Mouse (Mus musculus) kidney, postnatal 4 days (tissue): Measurements from ENCODE around the gene Gabpb1.

ENCODE experiments used
- DNase-seq, 2 experiments: peaks; one replicate each; pipeline ENCODE4 v3.0.0; 2021; ENCODE audit warnings: mixed read lengths in 2 of 2

Gene Gabpb1

DNA sequence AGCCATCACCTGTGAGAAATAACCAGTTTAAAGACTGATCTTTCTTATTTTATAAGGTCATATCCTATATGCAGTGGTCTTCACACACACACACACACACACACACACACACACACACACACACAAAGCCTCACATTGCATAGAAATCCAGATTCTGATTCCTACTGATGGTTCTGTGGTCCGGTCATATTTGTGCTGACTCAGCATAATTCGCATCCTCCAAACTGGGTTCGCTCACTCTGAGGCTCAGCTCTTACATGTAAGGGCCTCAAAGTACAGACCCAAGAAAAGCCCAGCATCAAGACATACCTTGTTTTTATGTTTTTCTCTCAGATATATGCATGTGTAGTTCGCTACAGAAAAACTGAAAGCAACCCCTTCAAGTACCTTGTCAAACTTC, 84.8 kb downstream of the Gabpb1 start:
- no peak for DNase-seq

DNA sequence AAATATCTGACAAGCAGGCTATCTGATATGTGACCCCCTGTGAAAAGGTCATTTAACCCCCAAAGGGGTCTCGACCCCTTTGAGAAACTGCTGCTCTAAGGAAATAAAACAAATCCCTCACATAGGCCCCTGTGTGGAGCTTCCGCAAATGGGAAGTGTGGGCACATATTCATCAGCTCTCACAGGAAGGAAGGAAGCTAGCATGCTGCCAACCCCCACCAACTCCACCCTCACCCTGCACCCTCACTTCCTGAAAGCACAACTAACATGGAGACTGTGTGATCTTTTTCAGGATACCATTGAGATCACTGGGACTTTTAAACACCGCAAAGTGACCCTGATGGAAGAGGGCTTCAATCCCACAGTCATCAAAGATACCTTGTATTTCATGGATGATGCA, 88.7 kb downstream of the Gabpb1 start:
- no peak for DNase-seq

DNA sequence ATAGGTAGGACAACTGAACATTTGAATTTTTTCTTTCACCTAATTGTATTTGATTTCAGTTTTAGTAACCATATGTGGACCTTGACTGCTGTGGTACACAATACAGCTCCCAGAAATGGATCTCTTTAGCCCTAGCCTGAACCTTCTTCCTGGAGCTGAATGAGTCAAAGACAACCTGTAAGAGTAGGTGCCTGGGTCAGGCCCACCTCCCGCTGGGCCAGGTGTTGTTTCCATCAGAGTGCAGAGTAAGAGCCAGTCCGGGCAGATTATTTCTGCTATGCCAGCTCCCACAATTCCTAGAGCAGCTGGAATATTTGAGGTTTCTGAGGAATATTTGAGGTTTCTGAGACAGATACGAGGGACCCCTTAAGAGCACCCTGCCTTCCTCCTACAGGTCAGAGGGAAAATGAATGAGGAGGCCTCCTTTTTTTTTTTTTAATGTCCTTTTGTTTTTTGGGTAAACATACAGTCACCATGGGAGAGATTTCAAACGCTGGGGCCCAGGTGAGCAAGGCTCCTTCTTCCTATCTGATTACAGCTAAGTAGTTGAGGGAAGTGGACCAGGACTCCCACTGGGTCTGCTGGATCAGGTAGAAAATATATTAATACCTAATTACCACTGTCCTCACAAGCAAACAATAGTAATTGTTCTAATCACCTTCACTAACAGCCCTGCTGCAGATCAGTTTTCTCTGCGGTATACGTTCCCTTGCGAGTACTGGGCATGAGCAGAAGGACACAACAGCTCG, 91.3 kb downstream of the Gabpb1 start:
- no peak for DNase-seq

DNA sequence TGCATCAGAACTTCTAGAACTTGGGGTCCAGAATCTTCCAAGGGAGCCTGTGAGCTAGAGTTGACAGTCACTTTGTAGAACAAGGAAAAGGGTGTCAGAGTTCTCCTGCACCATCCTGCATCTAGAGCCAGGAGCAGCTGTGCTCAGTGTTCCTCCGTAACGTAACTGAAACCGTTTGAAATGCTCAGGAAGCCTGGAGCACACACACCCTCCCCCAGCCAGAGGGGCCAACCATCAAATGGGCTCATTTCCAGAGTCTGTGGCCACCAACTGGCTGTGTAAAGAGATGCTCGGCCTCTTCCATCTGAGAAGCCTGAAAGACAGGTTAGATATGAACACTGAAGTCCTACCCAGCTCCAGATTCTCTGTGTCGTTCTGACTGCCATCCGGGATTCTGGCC, 92.2 kb downstream of the Gabpb1 start:
- DNase-seq = no peak

DNA sequence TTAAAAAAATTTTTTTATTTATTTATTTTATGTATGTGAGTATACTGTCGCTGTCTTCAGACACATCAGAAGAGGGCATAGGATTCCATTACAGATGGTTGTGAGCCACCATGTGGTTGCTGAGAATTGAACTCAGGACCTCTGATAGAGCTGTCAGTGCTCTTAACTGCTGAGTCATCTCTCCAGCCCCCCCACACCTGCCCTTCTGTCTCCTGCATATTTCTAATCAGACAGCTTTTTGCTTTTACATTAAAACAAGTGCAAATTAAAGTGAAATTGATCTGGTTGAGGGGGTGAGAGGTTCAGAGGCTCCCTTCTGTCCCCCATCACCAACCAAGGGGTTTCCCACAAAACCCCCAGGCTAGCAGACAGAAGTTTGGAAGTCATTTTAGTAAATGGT, 96.9 kb downstream of the Gabpb1 start:
- DNase-seq = no peak
